Mouse (Mus musculus) urinary bladder, adult 2 months (tissue): ENCODE data around the gene Smarcd1. TPM values are rescaled to one million over a fixed set of nuclear protein-coding genes. Genes with fewer than 3 reads are reported as not detected.
"Not testable (repeated sequence)": the region's sequence is repeated elsewhere in the genome, so short reads cannot be mapped to it uniquely, and the experiment has no call there.

Experiments
- DNase-seq: peaks from one replicate; pipeline ENCODE4 v3.0.0; 2022; ENCODE audit warnings: low spot score
- polyA plus RNA-seq: library from polyadenylated mRNA; depleted of rRNA; stranded (reverse); fragments of >200 nt; gene quantifications from 2 replicates; pipeline ENCODE4 v1.2.3, GENCODE M21; 2012

Smarcd1 gene
- polyA plus RNA-seq, 1 experiment: 20.4 TPM

- no peak for DNase-seq
Measured at GRCm38 (mm10) chr15:99684156-99684555, 17.8 kb upstream of the Smarcd1 start.

GRCm38 (mm10) chr15:99688712-99689111, 13.2 kb upstream of the Smarcd1 start:
- DNase-seq: no peak

GRCm38 (mm10) chr15:99690924-99691323, 11.0 kb upstream of the Smarcd1 start:
- DNase-seq: no peak

DNA sequence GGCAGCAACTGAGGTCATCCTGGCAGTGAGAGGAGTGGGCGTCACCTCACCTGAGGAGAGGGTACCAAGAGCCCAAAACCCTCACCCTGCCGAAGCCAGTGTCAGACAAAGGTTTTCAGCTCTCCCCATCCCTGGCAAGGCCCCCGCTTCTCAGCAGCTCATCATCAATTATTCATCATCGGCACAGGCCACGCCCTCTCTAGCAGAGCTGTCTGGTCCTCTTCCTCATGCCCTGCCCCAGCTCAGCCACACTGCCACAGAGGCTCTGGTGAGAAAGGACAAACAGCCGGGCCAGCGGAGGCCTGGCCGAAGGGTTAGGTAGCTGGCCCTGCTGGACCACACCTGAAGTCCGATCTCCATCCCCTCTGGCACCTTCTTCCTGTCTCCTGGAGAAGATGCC, 10.0 kb upstream of the Smarcd1 start:
- DNase-seq: no peak

DNA sequence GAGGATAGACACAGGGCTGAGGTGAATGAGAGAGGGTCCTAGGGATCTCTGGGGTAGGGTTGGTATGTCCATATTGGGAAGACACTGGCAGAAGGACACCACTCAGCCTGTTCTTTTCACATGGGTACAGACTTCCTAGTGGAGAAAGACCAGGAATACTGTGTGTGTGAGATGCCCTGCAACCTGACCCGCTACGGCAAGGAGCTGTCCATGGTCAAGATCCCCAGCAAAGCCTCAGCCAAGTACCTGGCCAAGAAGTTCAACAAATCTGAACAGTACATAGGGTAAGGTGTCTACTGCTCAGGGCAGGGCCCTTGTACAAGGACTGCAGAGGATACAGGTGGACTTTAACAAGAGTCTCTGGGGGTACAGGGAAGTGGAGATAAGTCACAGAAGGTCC, 4.6 kb upstream of the Smarcd1 start:
- DNase-seq: no peak

DNA sequence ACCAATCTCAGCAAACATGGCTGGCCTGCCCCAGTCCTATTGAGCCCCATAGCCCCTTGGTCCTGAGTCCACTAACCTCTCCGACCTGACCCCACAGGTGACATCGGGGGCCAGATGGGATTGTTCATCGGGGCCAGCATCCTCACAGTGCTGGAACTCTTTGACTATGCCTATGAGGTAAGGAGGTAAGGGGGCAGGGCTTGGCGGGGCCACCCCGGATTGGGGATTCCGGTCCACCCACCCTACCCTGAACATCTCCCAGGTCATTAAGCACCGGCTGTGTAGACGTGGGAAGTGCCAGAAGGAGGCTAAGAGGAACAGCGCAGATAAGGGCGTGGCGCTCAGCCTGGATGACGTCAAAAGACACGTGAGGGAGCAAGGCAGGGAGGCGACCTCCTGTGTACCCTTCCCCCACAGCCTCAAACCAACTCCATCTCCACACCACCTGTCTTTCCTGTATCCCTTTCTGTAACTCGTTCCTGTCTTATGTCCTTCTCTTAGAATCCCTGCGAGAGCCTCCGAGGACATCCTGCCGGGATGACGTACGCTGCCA, 3.3 kb upstream of the Smarcd1 start:
- DNase-seq: no peak

DNA sequence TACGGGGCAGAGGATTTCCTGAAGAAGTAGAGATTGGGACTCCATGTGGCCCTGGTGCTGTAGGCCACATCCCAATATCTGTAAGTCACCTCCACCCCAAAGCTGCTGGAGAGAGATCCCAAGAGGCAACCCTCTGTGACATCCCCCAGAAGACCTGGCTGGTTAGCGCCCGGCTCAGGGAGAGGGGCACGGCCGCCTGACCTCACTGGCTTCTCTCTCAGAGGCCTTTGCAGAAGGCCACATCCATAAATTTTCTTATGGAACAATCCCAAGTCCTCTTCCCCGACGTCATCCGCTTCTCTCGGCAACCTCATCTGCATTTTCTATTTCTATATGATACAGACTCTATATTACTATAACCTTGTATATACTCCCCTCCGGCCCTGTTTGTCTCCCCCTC, 2.2 kb upstream of the Smarcd1 start:
- no peak for DNase-seq

- DNase-seq: no peak
Measured at GRCm38 (mm10) chr15:99700219-99701106, 1.5 kb upstream of the Smarcd1 start.

- DNase-seq: not testable (repeated sequence)
Measured at GRCm38 (mm10) chr15:99701640-99701998, 310 bp upstream of the Smarcd1 start.

- no peak for DNase-seq
Measured at GRCm38 (mm10) chr15:99703104-99703503, 1.2 kb downstream of the Smarcd1 start.

- no peak for DNase-seq
Measured at GRCm38 (mm10) chr15:99703676-99704040, 1.7 kb downstream of the Smarcd1 start.

DNA sequence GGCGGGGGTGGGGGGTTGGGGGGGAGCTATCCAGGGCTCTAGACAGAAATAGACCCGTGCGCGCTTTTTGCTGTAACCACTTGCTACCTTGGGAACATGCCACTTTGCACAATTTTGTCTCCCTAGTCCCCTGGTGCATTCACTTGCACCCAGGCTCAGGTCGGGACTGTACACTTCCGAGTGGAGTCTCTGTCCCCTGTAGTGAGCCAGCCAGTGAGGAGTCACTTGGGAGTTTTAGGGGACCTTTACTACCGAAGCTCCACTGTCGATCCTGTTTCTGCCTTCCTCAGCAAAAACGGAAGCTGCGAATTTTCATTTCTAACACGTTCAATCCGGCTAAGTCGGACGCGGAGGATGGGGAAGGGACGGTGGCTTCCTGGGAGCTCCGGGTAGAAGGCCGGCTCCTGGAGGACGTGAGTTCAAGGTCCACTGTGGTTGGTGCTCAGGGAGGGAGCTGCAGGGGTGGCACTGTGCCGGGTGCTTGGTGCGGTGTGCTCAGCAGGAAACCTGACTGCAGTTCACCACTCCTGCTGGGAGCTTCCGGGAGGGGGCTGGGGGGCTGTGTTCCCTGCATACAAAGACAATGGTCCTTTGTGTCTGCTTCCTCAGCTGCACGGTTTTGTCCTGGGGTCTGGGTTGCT, 2.2 kb downstream of the Smarcd1 start:
- no peak for DNase-seq

GRCm38 (mm10) chr15:99704881-99705280, 3.0 kb downstream of the Smarcd1 start:
- no peak for DNase-seq

- no peak for DNase-seq
Measured at GRCm38 (mm10) chr15:99705440-99706048, 3.6 kb downstream of the Smarcd1 start, which contains the start of gene Gm17349. TSS of gene Gm17349 (minus strand) at chr15:99705490.

DNA sequence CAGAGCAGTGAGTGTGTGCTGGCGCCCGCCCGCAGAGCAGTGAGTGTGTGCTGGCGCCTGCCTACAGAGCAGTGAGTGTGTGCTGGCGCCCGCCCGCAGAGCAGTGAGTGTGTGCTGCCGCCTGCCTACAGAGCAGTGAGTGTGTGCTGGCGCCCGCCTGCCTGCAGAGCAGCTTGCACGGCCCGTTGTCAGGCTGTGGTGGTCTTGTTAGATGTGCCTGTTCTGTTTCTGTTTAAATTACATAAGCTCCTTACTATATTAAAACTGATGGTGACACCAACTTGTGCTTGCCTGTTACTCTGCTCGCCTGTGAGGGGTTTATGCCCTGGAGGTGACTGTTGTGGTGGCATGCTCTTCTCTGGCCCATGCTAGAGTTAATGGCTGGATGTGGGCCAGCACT, 6.2 kb downstream of the Smarcd1 start:
- DNase-seq: no peak

- DNase-seq: no peak
Measured at GRCm38 (mm10) chr15:99710221-99711190, 8.6 kb downstream of the Smarcd1 start.

DNA sequence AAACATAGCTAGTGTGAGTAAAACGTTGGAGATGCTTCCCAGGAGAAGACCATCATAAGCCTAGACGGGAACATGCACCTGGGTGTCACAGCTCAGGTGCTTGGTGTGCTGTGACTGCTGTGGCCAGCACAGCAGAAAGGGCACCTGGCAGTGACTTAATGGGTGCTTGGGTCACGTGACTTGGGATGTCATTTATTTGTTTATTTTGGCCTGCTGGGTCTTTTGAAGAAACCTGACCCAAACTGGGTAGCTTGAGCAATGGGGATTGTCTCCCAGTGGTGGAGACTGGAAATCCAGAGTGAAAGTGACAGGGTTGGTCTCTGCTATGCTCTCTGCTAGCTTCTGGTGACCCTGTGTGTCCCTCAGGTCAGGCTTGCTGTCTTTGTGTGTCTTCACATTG, 9.6 kb downstream of the Smarcd1 start:
- DNase-seq: no peak

DNA sequence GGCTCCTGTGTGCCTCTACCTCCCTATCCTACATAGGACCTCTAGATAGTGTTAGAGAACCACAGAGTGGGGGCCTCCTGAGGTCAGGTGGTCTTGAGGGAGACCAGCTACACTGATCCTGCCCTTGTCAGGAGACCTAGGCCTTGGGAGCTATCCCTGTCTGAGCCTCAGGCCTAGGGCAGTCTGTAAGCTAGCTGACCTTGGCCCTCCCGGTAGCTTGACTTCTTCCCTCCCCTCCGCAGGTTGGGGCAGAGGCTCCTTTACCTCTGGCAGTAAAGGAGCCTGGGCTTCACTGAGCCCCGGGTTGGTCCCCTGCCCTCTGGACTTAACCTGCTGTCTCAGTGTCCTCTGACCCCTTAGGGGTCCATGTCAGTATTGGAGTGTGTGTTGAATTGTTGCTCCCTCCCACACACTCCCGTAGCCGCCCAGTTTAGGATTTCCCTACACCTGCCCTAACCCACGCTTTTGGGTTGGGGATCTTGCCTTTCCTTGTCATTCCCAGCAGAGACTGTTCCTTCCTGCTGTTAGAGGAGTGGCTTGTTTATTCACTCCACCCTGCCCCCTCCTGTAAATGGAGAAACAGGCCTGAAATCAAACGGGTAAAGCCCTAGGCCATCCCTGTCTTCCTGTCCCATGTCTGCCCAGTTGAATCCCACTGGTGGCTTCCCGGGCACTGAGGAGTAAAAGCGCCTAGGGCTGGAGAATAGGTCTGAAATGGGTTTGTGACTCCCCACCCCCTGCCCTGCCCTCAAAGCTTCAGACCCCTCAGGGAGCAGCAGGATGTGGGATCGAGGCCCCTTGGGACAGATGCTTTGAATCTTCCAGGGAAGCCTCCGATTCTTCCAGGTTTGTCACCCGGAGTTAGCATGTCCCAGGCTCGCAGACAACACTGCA, 11.0 kb downstream of the Smarcd1 start:
- DNase-seq: no peak

- no peak for DNase-seq
Measured at GRCm38 (mm10) chr15:99713569-99713968, 11.6 kb downstream of the Smarcd1 start.

- no peak for DNase-seq
Measured at GRCm38 (mm10) chr15:99714206-99714605, 12.3 kb downstream of the Smarcd1 start.
